Mouse (Mus musculus) intestine, postnatal 0 days (tissue): ENCODE measurements at regions not wholly inside any gene's neighbourhood (a gene's known extent, or its start where the extent isn't known, plus 50 kb on each side); places are given as distances from the start of the nearest gene placed in this dataset.

Experiments used
- ATAC-seq: fragments of 200-750 bp; cut with Nextera tagmentation; 2 replicates; pipeline ENCODE4 v1.8.0; 2017; ENCODE audit warnings: mild to moderate bottlenecking, moderate TSS enrichment, moderate library complexity
- H3K27ac ChIP-seq: fragments of 300-500 bp; sonication (generic); 2 replicates; pipeline ENCODE4 v1.5.1; 2014; ENCODE audit warnings: mild to moderate bottlenecking, low read depth, low read length, moderate library complexity
- H3K27me3 ChIP-seq: fragments of 300-500 bp; sonication (generic); replicated peaks from 2 replicates; pipeline ENCODE4 v1.6.1; 2014; ENCODE audit warnings: low read length, mixed read lengths; ENCODE audit not compliant: control insufficient read depth, insufficient read depth
- H3K36me3 ChIP-seq: fragments of 300-500 bp; sonication (generic); 2 replicates; pipeline ENCODE4 v1.6.1; 2014; ENCODE audit warnings: mild to moderate bottlenecking, moderate library complexity; ENCODE audit not compliant: control insufficient read depth, insufficient read depth
- H3K4me1 ChIP-seq: fragments of 300-500 bp; sonication (generic); replicated peaks from 2 replicates; pipeline ENCODE4 v1.6.1; 2014; ENCODE audit warnings: antibody characterized with exemption, low read length, mixed read lengths; ENCODE audit not compliant: control insufficient read depth, insufficient read depth
- H3K4me2 ChIP-seq: fragments of 300-500 bp; sonication (generic); replicated peaks from 2 replicates; pipeline ENCODE4 v1.6.1; 2014; ENCODE audit warnings: low read depth, mild to moderate bottlenecking, moderate library complexity
- H3K4me3 ChIP-seq: fragments of 300-500 bp; sonication (generic); 2 replicates; pipeline ENCODE4 v1.5.1; 2014; ENCODE audit warnings: low read depth, low read length
- H3K9ac ChIP-seq: fragments of 300-500 bp; sonication (generic); 2 replicates; pipeline ENCODE4 v1.6.1; 2014; ENCODE audit warnings: mild to moderate bottlenecking, low read depth, low read length
- H3K9me3 ChIP-seq: fragments of 300-500 bp; sonication (generic); 2 replicates; pipeline ENCODE4 v1.6.1; 2016; ENCODE audit warnings: mixed run types; ENCODE audit not compliant: control insufficient read depth
- CTCF ChIP-seq: sonication (generic); IDR thresholded peaks from 2 replicates; pipeline ENCODE4 v1.5.1; 2016; ENCODE audit warnings: low read depth, mild to moderate bottlenecking, control low read depth, antibody characterized with exemption, moderate library complexity
- WGBS: fragments of 180-500 bp; shearing (Covaris S2); extraction: QIAGEN DNeasy Blood & Tissue Kit; methylation state at CpG from one replicate; pipeline ENCODE4 v1.1.7; 2014; 5-methylcytosine and 5-hydroxymethylcytosine counted together

DNA sequence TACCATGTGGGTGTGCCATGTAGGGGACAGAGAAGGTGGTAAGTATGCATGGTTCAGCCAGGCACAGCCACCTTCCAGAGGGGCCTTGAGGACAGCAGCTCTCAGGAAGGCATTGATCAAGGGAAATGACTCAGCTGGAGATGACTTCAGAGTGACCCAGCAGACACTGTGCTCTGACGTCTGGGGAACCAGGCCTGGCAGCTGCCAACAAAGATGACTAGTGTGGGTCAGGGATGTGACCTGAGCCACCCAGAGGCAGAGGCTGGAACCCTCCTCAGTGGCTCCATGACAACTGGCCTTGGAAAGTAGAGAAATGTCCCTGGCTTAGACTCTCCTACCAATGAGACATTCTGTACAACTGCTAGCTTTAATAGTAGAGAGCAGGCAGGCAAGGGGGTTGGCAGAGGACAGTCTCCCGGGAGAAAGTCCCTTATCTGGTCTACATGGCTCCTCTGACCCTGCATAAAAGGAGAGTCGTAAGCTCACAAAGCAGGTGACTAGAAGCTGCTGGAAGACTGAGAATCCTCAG, 348.5 kb downstream of the Eipr1 start:
- TF ChIP-seq CTCF = no peak
- WGBS = 49% methylated on average over 3 of the region's 3 CpGs
- Histone ChIP-seq H3K27ac (no peak overlapping the region), H3K27me3 (no peaks in the 10 kb centered on the region), H3K36me3 (no peaks in the 10 kb centered on the region), H3K9ac (no peak overlapping the region), H3K9me3 (no peaks in the 10 kb centered on the region), H3K4me1 (no peaks in the 10 kb centered on the region), H3K4me2 (no peak overlapping the region), H3K4me3 (no peak overlapping the region)
- ATAC-seq = no peak

- no peaks in the 10 kb centered on the region for H3K4me1 ChIP-seq
- 68% methylated on average over 16 of the region's 16 CpGs for WGBS
- no peak overlapping the region for H3K27ac ChIP-seq
- H3K9me3 ChIP-seq = no peaks in the 10 kb centered on the region
- no peak overlapping the region for H3K9ac ChIP-seq
- H3K4me2 ChIP-seq = no peak overlapping the region
- no peaks in the 10 kb centered on the region for H3K27me3 ChIP-seq
- H3K4me3 ChIP-seq = no peak overlapping the region
- no peak for ATAC-seq
- no peaks in the 10 kb centered on the region for H3K36me3 ChIP-seq
- TF ChIP-seq CTCF = no peak
Observed at GRCm38 (mm10) chr12:29106893-29107719, 355.5 kb downstream of the Eipr1 start.

DNA sequence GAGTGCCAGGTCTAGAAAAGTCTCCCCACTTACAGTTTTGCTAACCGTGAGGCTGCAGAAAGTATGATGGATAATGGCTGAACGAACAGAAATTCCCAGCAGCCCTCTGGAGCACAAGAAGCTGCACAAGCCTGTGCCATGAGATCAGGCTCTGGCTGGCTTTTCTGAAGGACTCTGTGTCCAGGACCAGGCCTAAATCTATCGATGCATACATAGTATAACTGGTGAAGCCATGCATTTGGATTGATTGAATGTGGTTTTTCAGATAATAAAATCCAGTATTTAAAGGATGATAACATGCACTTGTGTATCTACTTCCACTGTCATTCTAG, 356.1 kb downstream of the Eipr1 start:
- 71% methylated on average over 3 of the region's 3 CpGs for WGBS
- Histone ChIP-seq H3K36me3 (no peaks in the 10 kb centered on the region), H3K9me3 (no peaks in the 10 kb centered on the region), H3K27ac (no peak overlapping the region), H3K9ac (no peak overlapping the region), H3K4me3 (no peak overlapping the region), H3K27me3 (no peaks in the 10 kb centered on the region), H3K4me1 (no peaks in the 10 kb centered on the region), H3K4me2 (no peak overlapping the region)
- no peak for ATAC-seq
- no peak for TF ChIP-seq CTCF

DNA sequence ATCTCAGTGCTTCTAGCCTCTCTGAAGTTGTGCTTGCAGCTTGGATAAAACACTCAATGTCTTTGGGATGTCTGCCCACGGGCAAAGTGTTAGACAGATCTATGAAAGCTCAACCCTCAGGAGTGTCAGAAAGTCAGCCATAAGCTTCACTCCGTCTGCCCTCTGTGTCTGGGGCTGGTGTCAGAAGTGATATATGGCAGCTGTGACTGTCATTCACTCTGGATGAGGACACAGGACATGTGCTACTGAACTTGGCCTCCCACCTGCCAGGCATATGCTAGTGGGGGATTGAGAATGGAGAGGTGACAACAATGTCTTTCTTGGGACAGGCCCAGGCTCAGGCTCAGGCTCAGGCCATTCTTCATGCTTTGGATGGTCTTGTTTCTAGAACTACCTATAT, 366.7 kb downstream of the Eipr1 start:
- no peak overlapping the region for H3K4me2 ChIP-seq
- no peaks in the 10 kb centered on the region for H3K9me3 ChIP-seq
- TF ChIP-seq CTCF = no peak
- WGBS = 60% methylated on average over 2 of the region's 2 CpGs
- no peak overlapping the region for H3K27ac ChIP-seq
- ATAC-seq = no peak
- no peaks in the 10 kb centered on the region for H3K36me3 ChIP-seq
- no peaks in the 10 kb centered on the region for H3K4me1 ChIP-seq
- no peaks in the 10 kb centered on the region for H3K27me3 ChIP-seq
- H3K4me3 ChIP-seq = no peak overlapping the region
- H3K9ac ChIP-seq = no peak overlapping the region

- no peaks in the 10 kb centered on the region for H3K4me1 ChIP-seq
- no peak overlapping the region for H3K4me3 ChIP-seq
- no peak overlapping the region for H3K4me2 ChIP-seq
- no peaks in the 10 kb centered on the region for H3K36me3 ChIP-seq
- WGBS = 85% methylated on average over 2 of the region's 2 CpGs
- H3K27me3 ChIP-seq = no peaks in the 10 kb centered on the region
- no peak overlapping the region for H3K27ac ChIP-seq
- no peak overlapping the region for H3K9ac ChIP-seq
- no peak for ATAC-seq
- TF ChIP-seq CTCF = no peak
- no peaks in the 10 kb centered on the region for H3K9me3 ChIP-seq
Observed at GRCm38 (mm10) chr12:29121159-29121558, 369.6 kb downstream of the Eipr1 start.

DNA sequence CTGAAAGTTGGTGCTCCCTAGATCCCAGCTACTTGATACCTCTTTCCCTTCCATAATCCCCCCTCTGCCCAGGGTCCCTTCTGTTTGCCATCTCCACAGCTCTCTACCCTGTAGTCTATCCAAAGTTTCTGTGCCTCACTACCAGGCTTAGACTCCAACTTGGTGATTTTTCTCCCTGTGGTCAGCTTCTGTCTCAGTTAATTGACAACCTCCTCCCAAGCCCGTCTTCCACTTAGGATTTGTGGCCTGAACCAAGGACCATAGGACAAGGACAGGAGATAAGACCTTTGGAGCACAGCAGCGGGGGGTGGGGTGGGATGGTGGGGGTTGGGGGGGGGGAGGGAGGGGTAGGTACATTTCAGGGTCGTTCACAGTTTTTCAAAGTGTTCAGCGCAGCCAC, 371.3 kb downstream of the Eipr1 start:
- WGBS = 66% methylated on average over 4 of the region's 4 CpGs

More for the DNA sequence above, 371.3 kb downstream of the Eipr1 start:
- no peak for TF ChIP-seq CTCF
- H3K36me3 ChIP-seq = no peaks in the 10 kb centered on the region
- no peak overlapping the region for H3K4me3 ChIP-seq
- H3K9ac ChIP-seq = no peak overlapping the region
- no peaks in the 10 kb centered on the region for H3K4me1 ChIP-seq
- no peak overlapping the region for H3K4me2 ChIP-seq
- H3K9me3 ChIP-seq = no peaks in the 10 kb centered on the region
- H3K27me3 ChIP-seq = no peaks in the 10 kb centered on the region
- H3K27ac ChIP-seq = no peak overlapping the region
- ATAC-seq = no peak
